Mouse (Mus musculus) telencephalon, adult 2 months (tissue): ENCODE measurements around the gene Coro1b.
"Not testable (repeated sequence)": the region's sequence is repeated elsewhere in the genome, so short reads cannot be mapped to it uniquely, and the experiment has no call there.

ENCODE experiments used
- DNase-seq: peaks from one replicate; pipeline ENCODE4 v3.0.0-alpha.2; 2011; ENCODE audit warnings: low read depth, low spot score

Coro1b gene

DNA sequence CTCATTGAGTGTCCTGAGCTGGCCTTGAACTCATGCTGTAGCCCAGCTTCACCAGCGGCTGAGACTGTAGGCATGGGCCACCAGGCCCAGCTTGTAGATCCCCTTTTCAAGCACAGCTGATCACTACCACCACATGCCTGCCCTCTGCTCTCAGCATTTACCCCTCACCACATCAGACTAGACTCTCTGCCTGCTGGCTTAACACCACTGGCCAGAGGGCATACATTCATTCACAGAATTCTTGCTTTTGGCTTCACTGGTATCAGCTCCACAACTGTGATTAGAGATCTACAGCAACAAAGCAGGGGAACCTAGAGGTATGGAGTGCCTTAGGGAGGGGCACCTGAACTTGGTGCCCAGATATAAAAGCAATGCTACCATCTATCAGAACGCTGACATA, 27.9 kb upstream of the Coro1b start:
- DNase-seq, result no peak

GRCm38 (mm10) chr19:4121097-4121805, 27.2 kb upstream of the Coro1b start:
- peak; percentile 98 for DNase-seq

DNA sequence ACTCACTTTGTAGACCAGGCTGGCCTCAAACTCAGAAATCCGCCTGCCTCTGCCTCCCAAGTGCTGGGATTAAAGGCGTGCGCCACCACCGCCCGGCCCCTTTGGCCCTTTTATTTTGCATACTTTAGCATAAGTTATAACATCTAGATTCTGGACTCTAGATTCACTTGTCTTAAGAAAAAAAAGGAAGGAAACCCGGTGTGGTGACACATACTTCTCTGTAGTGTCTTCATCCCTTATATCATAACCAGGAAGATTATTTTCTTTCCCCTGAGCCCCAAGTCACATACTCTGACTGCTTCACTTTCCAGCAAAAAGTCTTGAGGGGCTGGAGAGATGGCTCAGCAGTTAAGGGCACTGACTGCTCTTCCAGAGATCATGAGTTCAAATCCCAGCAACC, 26.5 kb upstream of the Coro1b start:
- DNase-seq, result not testable (repeated sequence)

GRCm38 (mm10) chr19:4122411-4123370, 25.7 kb upstream of the Coro1b start:
- no peak for DNase-seq

DNA sequence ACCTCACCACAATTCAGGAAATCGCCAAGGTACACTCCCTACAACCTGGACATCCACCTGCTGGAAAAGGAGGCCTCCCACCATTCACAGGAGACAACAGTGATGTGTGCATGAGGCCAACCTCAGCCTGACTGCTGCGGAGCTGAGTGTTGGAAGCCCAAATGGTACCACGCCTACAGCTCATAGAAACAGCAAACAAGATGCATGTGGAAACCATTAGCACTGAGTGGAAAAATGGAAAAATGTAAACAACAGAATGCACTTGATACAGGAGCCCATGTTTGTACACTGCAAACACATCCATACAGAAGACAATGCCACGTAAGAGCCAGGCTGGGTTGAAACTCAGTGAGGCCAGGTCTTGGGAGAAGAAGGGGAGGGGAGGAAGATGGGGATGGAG, 24.0 kb upstream of the Coro1b start:
- no peak for DNase-seq

GRCm38 (mm10) chr19:4125268-4125667, 23.2 kb upstream of the Coro1b start:
- not testable (repeated sequence) for DNase-seq

DNA sequence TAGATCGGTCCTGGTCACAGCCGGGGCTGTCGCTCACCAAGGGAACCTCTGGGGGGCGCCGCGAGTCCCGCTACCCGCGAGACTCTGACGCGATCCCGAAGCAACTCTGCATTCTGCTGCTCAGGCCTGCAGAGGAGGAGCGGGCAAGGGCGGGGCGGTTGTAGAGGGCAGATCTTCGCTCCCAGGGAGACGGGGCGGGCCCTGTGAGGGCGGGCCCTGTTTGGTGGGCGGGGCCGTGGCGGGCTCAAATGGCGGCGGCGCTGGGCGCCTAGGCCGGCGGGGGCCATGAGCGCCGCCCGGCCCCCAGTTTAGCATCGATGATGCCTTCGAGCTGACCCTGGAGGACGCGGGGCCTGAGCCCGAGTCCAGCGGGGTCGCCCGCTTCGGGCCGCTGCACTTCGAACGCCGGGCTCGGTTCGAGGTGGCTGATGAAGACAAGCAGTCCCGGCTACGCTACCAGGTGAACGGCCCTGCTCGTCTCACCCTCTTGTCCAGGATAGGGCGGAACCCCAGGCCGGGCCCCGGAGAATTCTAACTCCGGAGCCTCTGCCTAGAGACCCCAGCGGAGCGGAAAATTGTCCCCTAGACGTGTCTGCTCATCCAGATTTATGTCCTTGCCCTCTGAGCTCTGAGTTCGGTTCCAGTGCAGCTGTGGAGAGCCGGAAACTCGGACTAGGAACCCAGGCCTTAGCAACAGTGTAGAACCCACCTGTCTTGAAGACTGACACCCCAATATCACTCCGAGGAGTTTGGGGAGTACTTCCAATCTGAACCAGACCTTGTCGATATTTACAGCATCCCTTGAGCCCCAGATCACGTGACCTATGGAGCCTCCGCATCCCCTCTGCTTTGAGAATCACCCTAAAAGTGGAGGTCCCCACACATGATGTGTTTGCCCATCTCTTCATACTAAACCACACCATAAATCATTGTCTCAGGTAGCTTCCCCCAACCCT, 22.4 kb upstream of the Coro1b start, which contains the start of gene Aip:
Gene Aip, minus strand, starts transcription at position 118 of the 956 bp plus-strand sequence.
- DNase-seq, result peak; percentile 97

DNA sequence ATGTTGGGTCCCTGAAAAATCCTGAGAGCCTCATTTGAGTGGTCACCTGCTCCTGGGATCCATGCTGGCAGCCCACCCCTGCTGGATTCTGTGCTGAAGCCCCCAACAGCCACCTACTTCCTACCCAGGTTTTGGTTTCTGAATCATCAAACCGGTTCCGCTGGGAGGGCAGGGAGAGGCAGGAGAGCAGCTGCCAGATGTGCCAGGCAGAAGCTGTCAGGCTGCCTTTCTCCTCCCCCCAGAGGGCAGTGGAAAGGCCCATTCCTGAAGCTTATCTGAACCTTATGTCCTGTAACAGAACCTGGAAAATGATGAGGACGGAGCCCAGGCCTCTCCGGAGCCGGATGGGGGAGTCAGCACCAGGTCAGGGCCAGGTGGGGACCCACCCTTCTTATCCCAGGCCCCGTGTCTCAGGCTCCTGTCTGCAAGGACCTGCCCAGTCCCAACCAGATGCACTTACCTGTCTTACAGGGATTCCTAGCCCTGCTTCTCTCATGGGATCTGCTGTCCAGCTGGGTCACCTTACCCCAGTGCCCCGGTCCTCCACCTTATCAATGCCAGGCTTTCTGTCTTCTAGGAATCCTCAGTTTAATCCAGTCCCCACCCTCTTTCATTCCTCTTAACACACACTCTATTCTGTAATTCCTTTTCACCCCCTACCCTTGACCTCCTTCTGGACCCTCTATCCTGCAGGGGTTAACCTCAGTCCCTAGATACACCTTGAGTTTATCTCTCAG, 21.5 kb upstream of the Coro1b start:
- no peak for DNase-seq

DNA sequence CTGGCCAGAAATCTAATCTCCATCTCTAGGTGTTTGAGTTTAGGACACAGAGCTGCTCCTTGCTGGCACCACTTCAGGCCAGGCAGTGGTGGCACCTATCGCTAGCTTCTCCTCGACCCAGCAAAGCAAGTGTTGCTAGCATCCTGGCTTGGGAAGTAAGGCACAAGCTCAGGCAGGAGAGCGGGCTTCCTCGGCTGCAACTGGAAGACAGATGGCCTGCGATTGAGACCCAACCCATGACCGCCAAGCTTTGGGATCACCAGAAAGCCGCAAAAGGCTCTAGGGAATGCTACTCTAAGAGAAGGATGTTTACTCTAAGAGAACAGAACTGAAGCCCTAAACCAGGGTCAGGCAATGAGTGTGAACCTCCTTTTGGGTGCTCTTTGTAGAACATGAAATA, 19.0 kb upstream of the Coro1b start:
- no peak for DNase-seq

GRCm38 (mm10) chr19:4130106-4130505, 18.3 kb upstream of the Coro1b start:
- DNase-seq, result no peak

- no peak for DNase-seq
Observed at GRCm38 (mm10) chr19:4131075-4131474, 17.3 kb upstream of the Coro1b start.

GRCm38 (mm10) chr19:4131768-4132167, 16.7 kb upstream of the Coro1b start:
- no peak for DNase-seq

- no peak for DNase-seq
Observed at GRCm38 (mm10) chr19:4134354-4134753, 14.1 kb upstream of the Coro1b start.

- DNase-seq, result not testable (repeated sequence)
Observed at GRCm38 (mm10) chr19:4135229-4135962, 13.0 kb upstream of the Coro1b start.

GRCm38 (mm10) chr19:4135963-4136345, 12.5 kb upstream of the Coro1b start:
- DNase-seq, result not testable (repeated sequence)

- no peak for DNase-seq
Observed at GRCm38 (mm10) chr19:4136463-4136862, 12.0 kb upstream of the Coro1b start.

GRCm38 (mm10) chr19:4137913-4138312, 10.5 kb upstream of the Coro1b start:
- no peak for DNase-seq

DNA sequence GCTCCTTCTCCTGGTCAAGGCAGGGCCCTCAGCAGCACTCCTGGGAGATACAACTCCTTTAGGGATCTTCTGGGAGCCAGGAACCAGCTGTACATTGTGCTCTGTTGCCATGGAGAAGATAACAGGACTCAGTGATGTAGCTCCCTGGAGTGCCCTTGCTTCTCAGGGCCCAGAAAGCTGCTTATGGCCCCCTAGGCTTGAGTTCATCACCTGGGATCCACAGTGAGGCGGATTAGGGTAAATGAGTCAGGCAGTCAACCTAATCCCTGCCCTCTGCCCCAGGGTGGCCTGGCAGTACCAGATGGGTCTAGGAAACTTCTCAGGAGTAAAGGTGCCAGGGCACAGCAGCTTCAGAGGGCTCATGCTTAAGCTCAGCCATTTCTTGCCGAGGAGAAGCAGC, 9.0 kb upstream of the Coro1b start, which contains the start of gene Gpr152:
Gene Gpr152, plus strand, starts transcription at position 342 of the 400 bp plus-strand sequence.
- DNase-seq, result no peak

GRCm38 (mm10) chr19:4140147-4140546, 8.3 kb upstream of the Coro1b start:
- no peak for DNase-seq
